Mouse (Mus musculus): Measurements from ENCODE around the gene 1810049J17Rik. TPM values are rescaled to one million over a fixed set of nuclear protein-coding genes. Genes with fewer than 3 reads are reported as not detected.
A peak's percentile ranks its signal among the peaks of the same experiment; 100 is the strongest.

Gene 1810049J17Rik
- polyA plus RNA-seq, 1 experiment from 2014 or later, result 0.75 TPM

DNA sequence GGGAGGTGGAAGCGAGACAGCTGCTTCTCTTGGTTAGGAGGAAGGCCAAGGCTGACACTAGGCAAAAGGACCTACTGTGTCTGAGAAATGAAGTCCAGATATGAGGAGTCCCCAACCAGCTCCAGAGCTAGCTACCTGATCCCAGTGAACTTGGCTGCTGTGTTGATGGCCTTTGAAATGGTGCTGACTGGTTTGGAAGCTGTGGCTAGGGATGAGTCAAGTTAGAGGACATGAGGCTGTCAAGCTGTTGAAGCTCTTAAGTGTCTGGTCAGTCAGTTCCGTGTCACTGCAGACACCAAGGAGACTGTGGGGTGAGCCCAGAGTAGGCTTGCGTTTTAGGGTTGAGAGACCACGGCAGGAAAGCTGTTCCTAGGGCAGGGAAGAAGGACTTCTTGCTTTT, 12.7 kb upstream of the 1810049J17Rik start:
- ATAC-seq (ENCODE audit: insufficient read depth, low FRiP score), result no peak
- no peak overlapping the region for H3K9ac ChIP-seq (ENCODE audit: low read length)
- H3K4me2 ChIP-seq (ENCODE audit: low read depth, low read length), result no peak overlapping the region
- no peak overlapping the region for H3K4me3 ChIP-seq (replicated peaks; ENCODE audit: low read length)
- no peaks in the 10 kb centered on the region for H3K9me3 ChIP-seq (replicated peaks; ENCODE audit: control insufficient read depth, low read length)
- peaks cover 7% of the 10 kb centered on the region for H3K4me1 ChIP-seq (ENCODE audit: control insufficient read depth, insufficient read depth, low read length)
- H3K36me3 ChIP-seq (ENCODE audit: control insufficient read depth, insufficient read depth, low read length), result no peaks in the 10 kb centered on the region
- H3K27me3 ChIP-seq (ENCODE audit: control insufficient read depth, insufficient read depth, low read length), result no peaks in the 10 kb centered on the region
- WGBS, result 82% methylated on average over 4 of the region's 4 CpGs
- no peak overlapping the region for H3K27ac ChIP-seq (ENCODE audit: low read length)

DNA sequence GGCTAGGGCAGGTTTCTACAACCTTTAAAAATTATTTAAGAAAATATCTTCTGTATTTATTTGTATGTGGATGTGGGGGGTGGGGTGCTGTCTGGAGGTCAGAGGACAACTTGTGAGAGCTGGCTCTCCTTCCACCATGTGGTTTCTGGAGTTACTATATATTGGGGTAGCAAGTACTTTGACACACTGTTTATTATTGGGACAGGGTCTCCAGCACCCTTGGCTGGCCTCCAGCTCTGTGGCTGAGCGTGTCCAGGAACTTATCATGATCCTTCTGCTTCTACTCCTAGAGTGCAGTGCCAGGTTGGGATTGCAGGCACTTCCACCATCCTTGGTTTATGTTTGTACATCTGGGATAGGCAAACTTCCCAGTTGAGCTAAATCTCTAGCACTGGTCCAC, 9.6 kb upstream of the 1810049J17Rik start:
- Histone ChIP-seq H3K9ac (ENCODE audit: low read length) (no peak overlapping the region), H3K4me1 (ENCODE audit: control insufficient read depth, insufficient read depth, low read length) (peaks cover 7% of the 10 kb centered on the region), H3K4me3 (replicated peaks; ENCODE audit: low read length) (no peak overlapping the region), H3K4me2 (ENCODE audit: low read depth, low read length) (no peak overlapping the region), H3K9me3 (replicated peaks; ENCODE audit: control insufficient read depth, low read length) (no peaks in the 10 kb centered on the region), H3K27me3 (ENCODE audit: control insufficient read depth, insufficient read depth, low read length) (no peaks in the 10 kb centered on the region), H3K27ac (ENCODE audit: low read length) (no peak overlapping the region; the same call in 1 of the 2 replicates), H3K36me3 (ENCODE audit: control insufficient read depth, insufficient read depth, low read length) (no peaks in the 10 kb centered on the region)
- ATAC-seq (ENCODE audit: insufficient read depth, low FRiP score), result no peak
- 20% methylated on average over 1 of the region's 1 CpGs for WGBS

DNA sequence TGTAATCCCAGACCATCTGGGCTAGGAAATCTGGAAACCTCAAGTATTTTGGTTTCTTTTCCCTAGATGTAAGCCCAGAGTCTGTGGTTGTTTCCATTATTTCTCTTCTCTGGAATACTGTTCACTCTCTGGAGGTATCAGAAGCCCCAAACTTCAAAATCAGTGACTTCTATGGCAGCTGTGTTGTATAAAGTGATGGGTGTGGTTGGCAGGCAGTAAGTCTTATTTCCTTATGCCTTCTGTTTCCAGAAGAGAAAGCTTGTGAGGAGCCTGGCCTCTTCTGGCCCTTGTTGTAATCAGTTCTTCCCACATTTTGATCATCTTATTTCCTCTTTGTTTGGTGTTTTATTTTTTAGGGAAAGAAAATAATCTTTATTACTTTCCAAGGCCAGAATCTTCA, 9.2 kb upstream of the 1810049J17Rik start:
- no peaks in the 10 kb centered on the region for H3K9me3 ChIP-seq (replicated peaks; ENCODE audit: control insufficient read depth, low read length)
- no peak overlapping the region for H3K4me3 ChIP-seq (replicated peaks; ENCODE audit: low read length)
- no peak overlapping the region for H3K4me2 ChIP-seq (ENCODE audit: low read depth, low read length)
- no peak for ATAC-seq (ENCODE audit: insufficient read depth, low FRiP score)
- peaks cover 7% of the 10 kb centered on the region for H3K4me1 ChIP-seq (ENCODE audit: control insufficient read depth, insufficient read depth, low read length)
- H3K36me3 ChIP-seq (ENCODE audit: control insufficient read depth, insufficient read depth, low read length), result no peaks in the 10 kb centered on the region
- no peak overlapping the region for H3K9ac ChIP-seq (ENCODE audit: low read length)
- H3K27ac ChIP-seq (ENCODE audit: low read length), result no peak overlapping the region
- H3K27me3 ChIP-seq (ENCODE audit: control insufficient read depth, insufficient read depth, low read length), result no peaks in the 10 kb centered on the region

DNA sequence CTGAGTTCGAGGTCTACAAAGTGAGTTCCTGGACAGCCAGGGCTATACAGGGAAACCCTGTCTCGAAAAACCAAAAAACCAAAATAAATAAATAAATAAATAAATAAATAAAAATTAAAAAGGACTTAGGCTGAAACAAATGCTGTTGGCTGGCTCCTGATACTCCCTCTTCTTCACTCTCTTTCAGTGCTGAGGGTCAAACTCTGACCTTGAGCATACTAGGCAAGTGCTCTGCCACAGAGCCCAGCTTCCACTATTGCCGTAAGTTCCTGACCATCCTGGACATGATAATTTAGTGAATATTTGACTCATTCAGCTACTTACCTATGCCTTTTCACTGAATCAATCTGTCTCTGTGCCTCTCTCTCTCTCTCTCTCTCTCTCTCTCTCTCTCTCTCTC, 8.7 kb upstream of the 1810049J17Rik start:
- no peaks in the 10 kb centered on the region for H3K36me3 ChIP-seq (ENCODE audit: control insufficient read depth, insufficient read depth, low read length)
- H3K4me1 ChIP-seq (ENCODE audit: control insufficient read depth, insufficient read depth, low read length), result peaks cover 9% of the 10 kb centered on the region
- no peak overlapping the region for H3K27ac ChIP-seq (ENCODE audit: low read length)
- H3K9ac ChIP-seq (ENCODE audit: low read length), result no peak overlapping the region
- no peak overlapping the region for H3K4me3 ChIP-seq (replicated peaks; ENCODE audit: low read length)
- H3K9me3 ChIP-seq (replicated peaks; ENCODE audit: control insufficient read depth, low read length), result no peaks in the 10 kb centered on the region
- no peak for ATAC-seq (ENCODE audit: insufficient read depth, low FRiP score)
- WGBS, result 77% methylated on average over 3 of the region's 3 CpGs
- no peaks in the 10 kb centered on the region for H3K27me3 ChIP-seq (ENCODE audit: control insufficient read depth, insufficient read depth, low read length)
- no peak overlapping the region for H3K4me2 ChIP-seq (ENCODE audit: low read depth, low read length)

DNA sequence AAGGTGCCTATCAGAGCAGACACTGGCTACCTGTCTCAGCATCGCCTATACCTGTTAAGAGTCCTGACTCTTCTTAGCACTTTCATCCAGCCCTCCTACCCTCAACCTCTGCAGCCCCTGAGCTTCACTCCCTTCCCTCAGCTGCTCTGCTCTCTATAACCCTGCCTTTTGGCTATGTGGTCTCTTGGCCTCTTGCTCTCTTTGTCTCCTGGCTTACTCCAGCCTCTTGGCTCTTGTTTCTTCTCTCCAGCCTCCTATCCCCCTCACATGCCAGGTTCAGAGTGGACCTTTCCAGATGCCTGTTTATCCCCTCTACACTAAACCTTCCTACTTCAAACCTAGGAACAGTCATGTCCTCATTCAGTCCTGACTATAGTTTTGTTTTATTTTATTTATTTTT, 2.6 kb upstream of the 1810049J17Rik start:
- no peak overlapping the region for H3K4me3 ChIP-seq (replicated peaks; ENCODE audit: low read length)

DNA sequence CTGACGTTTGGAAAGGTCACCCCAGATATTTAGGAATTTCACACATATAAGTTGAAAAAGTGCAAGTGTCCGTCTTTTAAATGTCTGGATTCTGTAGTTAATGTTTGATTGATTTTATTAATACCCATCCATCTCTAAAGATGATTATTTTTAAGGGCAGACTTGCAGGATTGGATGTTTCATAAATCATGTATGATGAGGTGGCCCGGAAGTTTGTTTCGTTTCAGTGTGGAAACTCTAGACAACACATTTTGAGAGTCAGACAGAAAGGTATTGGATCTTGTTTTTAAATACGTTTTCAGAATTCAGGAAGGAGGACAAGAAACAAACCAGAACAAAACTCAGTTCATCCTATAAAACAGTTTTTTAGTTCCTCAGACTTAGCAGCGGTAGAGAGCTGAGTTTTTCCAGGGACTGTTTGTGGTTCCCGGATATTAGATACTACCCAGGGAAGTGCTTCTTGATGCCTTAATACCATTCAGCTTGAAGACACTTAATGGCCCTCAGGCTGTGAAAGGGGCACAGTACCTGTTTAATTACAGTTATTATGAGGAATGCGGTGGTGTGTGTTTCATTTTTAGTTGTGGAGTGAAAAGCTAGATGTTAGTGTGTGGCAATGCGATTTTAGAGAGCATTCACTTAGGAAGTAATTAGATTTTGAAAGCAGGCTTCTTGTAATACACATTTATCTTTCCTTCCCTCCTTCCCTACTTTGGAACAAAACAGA, 1.1 kb upstream of the 1810049J17Rik start:
- WGBS, result 9% methylated on average over 9 of the region's 9 CpGs
- H3K4me2 ChIP-seq (ENCODE audit: low read depth, low read length), result peak overlapping the region; percentile 88

More for the DNA sequence above, 2.6 kb upstream of the 1810049J17Rik start:
- H3K4me2 ChIP-seq (ENCODE audit: low read depth, low read length), result no peak overlapping the region
- H3K36me3 ChIP-seq (ENCODE audit: control insufficient read depth, insufficient read depth, low read length), result no peaks in the 10 kb centered on the region
- WGBS, result 73% methylated on average over 1 of the region's 1 CpGs
- no peaks in the 10 kb centered on the region for H3K9me3 ChIP-seq (replicated peaks; ENCODE audit: control insufficient read depth, low read length)
- ATAC-seq (ENCODE audit: insufficient read depth, low FRiP score), result no peak
- no peak overlapping the region for H3K27ac ChIP-seq (ENCODE audit: low read length)
- H3K4me1 ChIP-seq (ENCODE audit: control insufficient read depth, insufficient read depth, low read length), result peaks cover 16% of the 10 kb centered on the region; the same call in 1 of the 2 replicates
- H3K27me3 ChIP-seq (ENCODE audit: control insufficient read depth, insufficient read depth, low read length), result no peaks in the 10 kb centered on the region
- no peak overlapping the region for H3K9ac ChIP-seq (ENCODE audit: low read length)

DNA sequence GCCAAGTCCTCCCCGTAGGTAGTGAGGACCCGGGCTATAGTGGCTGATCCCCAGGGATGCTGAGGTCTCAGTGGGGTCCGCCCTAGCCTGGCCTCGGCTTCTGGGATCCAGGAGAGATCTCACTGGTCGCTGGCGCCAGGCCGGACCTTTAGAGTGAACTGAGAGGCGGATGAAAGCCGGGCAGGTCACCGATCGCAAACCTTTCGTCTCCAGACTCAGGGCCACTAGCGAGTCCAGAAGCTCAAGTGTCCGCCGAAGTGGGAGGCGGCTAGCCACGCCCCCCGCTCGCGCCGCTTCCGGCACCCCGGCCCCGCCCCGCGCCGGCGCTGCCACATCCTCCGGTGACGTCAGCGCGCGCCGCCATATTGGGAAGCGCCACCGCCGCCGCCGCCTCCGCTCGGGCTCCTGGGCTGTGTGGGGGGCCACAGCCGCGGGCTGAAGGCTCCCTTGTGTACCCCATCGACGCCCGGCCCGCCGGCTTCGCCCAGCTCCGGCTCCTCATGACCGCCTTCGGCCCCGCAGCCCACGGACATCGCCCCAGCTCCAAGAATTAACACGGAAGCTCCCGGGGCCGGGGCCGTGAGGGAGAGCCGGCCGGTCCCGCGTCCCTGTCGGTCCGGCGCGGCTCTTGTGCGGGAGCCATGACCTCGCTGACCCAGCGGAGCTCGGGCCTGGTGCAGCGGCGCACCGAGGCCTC, 460 bp downstream of the 1810049J17Rik start, which contains the start of gene Golph3:
TSS of gene Golph3 (plus strand) at position 360 of the 697 bp plus-strand sequence.
- Histone ChIP-seq H3K27me3 (ENCODE audit: control insufficient read depth, insufficient read depth, low read length) (no peaks in the 10 kb centered on the region), H3K9ac (ENCODE audit: low read length) (peak within 1 kb of the TSS; percentile 100), H3K4me1 (ENCODE audit: control insufficient read depth, insufficient read depth, low read length) (peaks cover 16% of the 10 kb centered on the region; the same call in 1 of the 2 replicates), H3K9me3 (replicated peaks; ENCODE audit: control insufficient read depth, low read length) (no peaks in the 10 kb centered on the region), H3K4me3 (replicated peaks; ENCODE audit: low read length) (peak within 1 kb of the TSS; percentile 100), H3K36me3 (ENCODE audit: control insufficient read depth, insufficient read depth, low read length) (no peaks in the 10 kb centered on the region), H3K4me2 (ENCODE audit: low read depth, low read length) (peak within 1 kb of the TSS; percentile 88), H3K27ac (ENCODE audit: low read length) (peak within 1 kb of the TSS; percentile 89)
- under 1% methylated on average over 74 of the region's 74 CpGs for WGBS
- ATAC-seq (ENCODE audit: insufficient read depth, low FRiP score), result peak; percentile 92

More for the DNA sequence above, 1.1 kb upstream of the 1810049J17Rik start:
- H3K36me3 ChIP-seq (ENCODE audit: control insufficient read depth, insufficient read depth, low read length), result no peaks in the 10 kb centered on the region
- peaks cover 16% of the 10 kb centered on the region; the same call in 1 of the 2 replicates for H3K4me1 ChIP-seq (ENCODE audit: control insufficient read depth, insufficient read depth, low read length)
- peak overlapping the region; percentile 89; the same call in 1 of the 2 replicates for H3K27ac ChIP-seq (ENCODE audit: low read length)
- no peaks in the 10 kb centered on the region for H3K9me3 ChIP-seq (replicated peaks; ENCODE audit: control insufficient read depth, low read length)
- H3K4me3 ChIP-seq (replicated peaks; ENCODE audit: low read length), result peak overlapping the region; percentile 100
- no peaks in the 10 kb centered on the region for H3K27me3 ChIP-seq (ENCODE audit: control insufficient read depth, insufficient read depth, low read length)
- no peak for ATAC-seq (ENCODE audit: insufficient read depth, low FRiP score)
- H3K9ac ChIP-seq (ENCODE audit: low read length), result peak overlapping the region; percentile 100

DNA sequence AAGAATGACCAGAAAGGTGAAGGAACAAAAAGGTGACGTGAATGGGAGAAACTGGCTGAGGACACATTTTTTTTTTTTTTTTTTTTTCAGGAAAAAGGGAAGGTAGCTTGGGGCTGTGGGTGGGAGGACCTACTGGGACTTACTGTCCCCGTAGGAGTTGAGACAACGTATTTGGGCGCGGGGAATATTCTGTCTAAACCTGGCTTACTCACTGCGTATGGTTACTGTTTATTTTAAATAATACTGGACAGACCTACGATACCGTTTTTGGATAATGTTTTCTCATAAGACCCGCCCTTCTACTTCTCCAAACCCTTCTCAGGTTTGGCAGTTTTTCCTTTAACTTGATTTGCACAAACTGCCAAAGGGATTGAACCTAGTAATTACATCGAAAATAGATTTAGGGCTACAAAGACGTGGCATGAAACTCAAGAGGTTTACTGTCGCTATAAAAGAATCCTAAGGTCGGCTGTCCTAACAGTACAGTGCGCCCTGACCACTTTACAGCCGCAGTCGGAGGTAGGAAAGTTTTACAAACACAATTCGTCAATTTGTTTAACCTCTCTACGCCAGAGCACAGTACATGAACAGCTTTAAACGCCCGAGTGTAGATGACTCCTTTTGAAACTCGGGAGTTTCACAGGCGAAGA, 1.1 kb downstream of the 1810049J17Rik start:
- H3K9ac ChIP-seq (ENCODE audit: low read length), result peak overlapping the region; percentile 75
- H3K27ac ChIP-seq (ENCODE audit: low read length), result peak overlapping the region; percentile 82
- no peaks in the 10 kb centered on the region for H3K27me3 ChIP-seq (ENCODE audit: control insufficient read depth, insufficient read depth, low read length)
- H3K9me3 ChIP-seq (replicated peaks; ENCODE audit: control insufficient read depth, low read length), result no peaks in the 10 kb centered on the region
- H3K4me1 ChIP-seq (ENCODE audit: control insufficient read depth, insufficient read depth, low read length), result peaks cover 13% of the 10 kb centered on the region; the same call in 1 of the 2 replicates
- WGBS, result under 1% methylated on average over 22 of the region's 22 CpGs
- peak overlapping the region; percentile 100 for H3K4me3 ChIP-seq (replicated peaks; ENCODE audit: low read length)
- H3K4me2 ChIP-seq (ENCODE audit: low read depth, low read length), result peak overlapping the region; percentile 81
- ATAC-seq (ENCODE audit: insufficient read depth, low FRiP score), result peak; percentile 23
- no peaks in the 10 kb centered on the region for H3K36me3 ChIP-seq (ENCODE audit: control insufficient read depth, insufficient read depth, low read length)

DNA sequence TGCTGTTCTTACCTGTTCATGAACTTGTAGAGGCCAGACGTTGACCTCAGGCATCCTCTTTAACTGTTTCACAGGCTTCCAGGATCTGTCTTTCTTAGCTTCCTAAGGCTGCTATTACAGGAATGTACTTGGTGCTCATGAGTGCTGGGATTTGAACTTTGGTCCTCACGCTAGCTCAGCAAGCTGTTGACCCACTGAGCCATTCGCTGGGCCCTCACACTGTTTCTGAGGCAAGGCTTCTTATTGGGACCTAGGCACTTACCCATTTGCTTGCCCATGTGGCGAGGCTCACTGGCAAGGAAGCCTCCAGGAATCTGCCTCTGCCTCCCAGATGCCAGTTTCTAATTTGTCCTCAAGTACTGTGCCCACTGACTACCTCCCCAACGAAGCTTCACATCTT, 1.8 kb downstream of the 1810049J17Rik start:
- ATAC-seq (ENCODE audit: insufficient read depth, low FRiP score), result no peak
- Histone ChIP-seq H3K9ac (ENCODE audit: low read length) (no peak overlapping the region), H3K4me3 (replicated peaks; ENCODE audit: low read length) (no peak overlapping the region), H3K36me3 (ENCODE audit: control insufficient read depth, insufficient read depth, low read length) (no peaks in the 10 kb centered on the region), H3K27me3 (ENCODE audit: control insufficient read depth, insufficient read depth, low read length) (no peaks in the 10 kb centered on the region), H3K4me2 (ENCODE audit: low read depth, low read length) (peak overlapping the region; percentile 81), H3K4me1 (ENCODE audit: control insufficient read depth, insufficient read depth, low read length) (peaks cover 13% of the 10 kb centered on the region; the same call in 1 of the 2 replicates), H3K9me3 (replicated peaks; ENCODE audit: control insufficient read depth, low read length) (no peaks in the 10 kb centered on the region), H3K27ac (ENCODE audit: low read length) (no peak overlapping the region)
- 52% methylated on average over 5 of the region's 5 CpGs for WGBS

Data from stomach, embryonic 16.5 days (tissue).